Mouse (Mus musculus): ENCODE results near the gene Spin1.
"Not testable (repeated sequence)": the region's sequence is repeated elsewhere in the genome, so short reads cannot be mapped to it uniquely, and the experiment has no call there.

The Spin1 gene

GRCm38 (mm10) chr13:51095196-51095715 is 5.4 kb upstream of the Spin1 start:
- no peak for DNase-seq

- DNase-seq, result no peak
Observed at GRCm38 (mm10) chr13:51096644-51097043, 4.0 kb upstream of the Spin1 start.

- DNase-seq, result peak; percentile 43 to 70
Observed at GRCm38 (mm10) chr13:51099560-51100232, 984 bp upstream of the Spin1 start.

GRCm38 (mm10) chr13:51101016-51101776 is 516 bp downstream of the Spin1 start:
- DNase-seq, result peak; percentile 53 to 74

- no peak for DNase-seq
Observed at GRCm38 (mm10) chr13:51101777-51102132, 1.1 kb downstream of the Spin1 start.

GRCm38 (mm10) chr13:51103111-51103725 is 2.5 kb downstream of the Spin1 start:
- DNase-seq, result no peak

GRCm38 (mm10) chr13:51103861-51104650 is 3.4 kb downstream of the Spin1 start:
- DNase-seq, result peak in 1 of 2 experiments; percentile 62

- DNase-seq, result no peak
Observed at GRCm38 (mm10) chr13:51105861-51106655, 5.4 kb downstream of the Spin1 start.

- DNase-seq, result no peak
Observed at GRCm38 (mm10) chr13:51106816-51107215, 6.1 kb downstream of the Spin1 start.

- no peak for DNase-seq
Observed at GRCm38 (mm10) chr13:51109517-51109916, 8.8 kb downstream of the Spin1 start.

- not testable (repeated sequence) for DNase-seq
Observed at GRCm38 (mm10) chr13:51114398-51114797, 13.7 kb downstream of the Spin1 start.

GRCm38 (mm10) chr13:51115762-51116161 is 15.1 kb downstream of the Spin1 start:
- DNase-seq, result no peak

GRCm38 (mm10) chr13:51120734-51121133 is 20.1 kb downstream of the Spin1 start:
- no peak for DNase-seq

GRCm38 (mm10) chr13:51121966-51122365 is 21.3 kb downstream of the Spin1 start:
- no peak for DNase-seq

GRCm38 (mm10) chr13:51122771-51123170 is 22.1 kb downstream of the Spin1 start:
- DNase-seq, result no peak

- no peak for DNase-seq
Observed at GRCm38 (mm10) chr13:51125357-51125756, 24.7 kb downstream of the Spin1 start.

GRCm38 (mm10) chr13:51127906-51128305 is 27.2 kb downstream of the Spin1 start:
- no peak for DNase-seq

- peak in 1 of 2 experiments; percentile 23 for DNase-seq
Observed at GRCm38 (mm10) chr13:51128417-51128816, 27.7 kb downstream of the Spin1 start.

GRCm38 (mm10) chr13:51131179-51131578 is 30.5 kb downstream of the Spin1 start:
- no peak for DNase-seq

GRCm38 (mm10) chr13:51136315-51136714 is 35.6 kb downstream of the Spin1 start:
- no peak for DNase-seq

GRCm38 (mm10) chr13:51136996-51137701 is 36.5 kb downstream of the Spin1 start:
- peak in 1 of 2 experiments; percentile 58 for DNase-seq

Measured in kidney, postnatal 25 days (tissue).